Mouse (Mus musculus) CH12.LX (cell line): ENCODE measurements around the gene Ncoa5. TPM values are rescaled to one million over a fixed set of nuclear protein-coding genes. Genes with fewer than 3 reads are reported as not detected.

Experiments
- DNase-seq: peaks from one replicate; pipeline ENCODE4 v3.0.0-alpha.2; 2013; ENCODE audit errors: extremely low read depth
- H3K27ac ChIP-seq: 2 replicates; pipeline ENCODE4 v1.5.1; 2012; ENCODE audit warnings: low read depth, mild to moderate bottlenecking, control low read depth, moderate library complexity; ENCODE audit not compliant: insufficient read depth
- H3K27me3 ChIP-seq: replicated peaks from 2 replicates; pipeline ENCODE3; 2012; ENCODE audit warnings: inconsistent platforms
- H3K36me3 ChIP-seq, 2 experiments: replicated peaks in 1 of 2; 2 replicates each; pipeline versions ENCODE3 to v1.6.1; 2012; ENCODE audit warnings: inconsistent platforms in 1 of 2, low read length in 1 of 2, mild to moderate bottlenecking in 1 of 2, mixed read lengths in 1 of 2, moderate library complexity in 1 of 2; ENCODE audit not compliant: control insufficient read depth in 1 of 2, insufficient read depth in 1 of 2
- H3K4me1 ChIP-seq, 2 experiments: 2 replicates each; pipeline ENCODE4 v1.6.1; 2012; ENCODE audit warnings: inconsistent platforms in 1 of 2, moderate library complexity in 1 of 2; ENCODE audit not compliant: insufficient read depth in 2 of 2, control insufficient read depth in 1 of 2
- H3K4me2 ChIP-seq: 2 replicates; pipeline ENCODE4 v1.6.1; 2012; ENCODE audit warnings: low read depth, mild to moderate bottlenecking, control low read depth; ENCODE audit not compliant: poor library complexity, insufficient read depth, severe bottlenecking
- H3K4me3 ChIP-seq, 3 experiments: fragments of 150-350 bp in 1 of 3; sonication (generic) in 1 of 3; replicated peaks in 1 of 3; 2 replicates each; pipeline versions ENCODE3 to v1.5.1; 2011 to 2012; ENCODE audit warnings: low read depth in 2 of 3, low read length in 2 of 3, mild to moderate bottlenecking in 2 of 3, moderate library complexity in 2 of 3, control low read depth in 1 of 3, improper control_type of control experiment in 1 of 3, inconsistent platforms in 1 of 3, mixed read lengths in 1 of 3; ENCODE audit not compliant: poor library complexity in 1 of 3
- H3K79me2 ChIP-seq: replicated peaks from 2 replicates; pipeline ENCODE4 v1.6.1; 2012; ENCODE audit warnings: mild to moderate bottlenecking, moderate library complexity; ENCODE audit not compliant: control insufficient read depth, poor library complexity, insufficient read depth, severe bottlenecking; ENCODE audit errors: extremely low read depth
- H3K9ac ChIP-seq: 2 replicates; pipeline ENCODE4 v1.6.1; 2012; ENCODE audit warnings: low read depth, mild to moderate bottlenecking, control low read depth, moderate library complexity; ENCODE audit not compliant: insufficient read depth
- H3K9me3 ChIP-seq: replicated peaks from 2 replicates; pipeline ENCODE3; 2012; ENCODE audit warnings: low read length, inconsistent platforms, mixed read lengths
- BHLHE40 ChIP-seq: IDR thresholded peaks from 2 replicates; pipeline ENCODE4 v1.6.1; 2011; ENCODE audit warnings: mild to moderate bottlenecking, low read depth, low read length, improper control_type of control experiment
- CHD1 ChIP-seq: IDR thresholded peaks from 2 replicates; pipeline ENCODE4 v1.6.1; 2012; ENCODE audit warnings: low read depth, low read length, improper control_type of control experiment, inconsistent platforms
- CHD2 ChIP-seq: IDR thresholded peaks from 2 replicates; pipeline ENCODE4 v1.6.1; 2011; ENCODE audit warnings: low read length, improper control_type of control experiment
- E2F4 ChIP-seq: IDR thresholded peaks from 2 replicates; pipeline ENCODE4 v1.6.1; 2011; ENCODE audit warnings: low read depth, low read length, improper control_type of control experiment; ENCODE audit not compliant: insufficient replicate concordance
- ELF1 ChIP-seq: IDR thresholded peaks from 2 replicates; pipeline ENCODE4 v1.6.1; 2014; ENCODE audit warnings: low read depth, mild to moderate bottlenecking, inconsistent platforms, low read length, improper control_type of control experiment
- EP300 ChIP-seq: IDR thresholded peaks from 2 replicates; pipeline ENCODE4 v1.6.1; 2011; ENCODE audit warnings: low read length, improper control_type of control experiment
- ETS1 ChIP-seq: conservative IDR thresholded peaks from 2 replicates; pipeline ENCODE4 v1.6.1; 2012; ENCODE audit warnings: low read depth, mild to moderate bottlenecking, inconsistent platforms, low read length, improper control_type of control experiment, moderate library complexity
- HCFC1 ChIP-seq: IDR thresholded peaks from 2 replicates; pipeline ENCODE4 v1.6.1; 2012; ENCODE audit warnings: low read depth, mild to moderate bottlenecking, inconsistent platforms, low read length, improper control_type of control experiment
- JUN ChIP-seq: IDR thresholded peaks from 2 replicates; pipeline ENCODE4 v1.6.1; 2011; ENCODE audit warnings: low read depth, mild to moderate bottlenecking, low read length, improper control_type of control experiment, moderate library complexity; ENCODE audit not compliant: insufficient read depth
- JUND ChIP-seq: conservative IDR thresholded peaks from 2 replicates; pipeline ENCODE4 v1.6.1; 2011; ENCODE audit warnings: low read depth, low read length, improper control_type of control experiment
- KAT2A ChIP-seq: IDR thresholded peaks from 2 replicates; pipeline ENCODE4 v1.6.1; 2012; ENCODE audit warnings: low read length, improper control_type of control experiment, inconsistent platforms; ENCODE audit not compliant: insufficient replicate concordance
- MAX ChIP-seq: IDR thresholded peaks from 2 replicates; pipeline ENCODE4 v1.6.1; 2011; ENCODE audit warnings: low read length, improper control_type of control experiment
- MAZ ChIP-seq: IDR thresholded peaks from 2 replicates; pipeline ENCODE4 v1.6.1; 2012; ENCODE audit warnings: low read depth, mild to moderate bottlenecking, inconsistent platforms, low read length, improper control_type of control experiment, moderate library complexity
- MEF2A ChIP-seq: IDR thresholded peaks from 2 replicates; pipeline ENCODE4 v1.6.1; 2014; ENCODE audit warnings: low read depth, mild to moderate bottlenecking, inconsistent platforms, low read length, improper control_type of control experiment, borderline replicate concordance
- MXI1 ChIP-seq: IDR thresholded peaks from 2 replicates; pipeline ENCODE4 v1.6.1; 2011; ENCODE audit warnings: mild to moderate bottlenecking, low read depth, low read length, improper control_type of control experiment
- MYC ChIP-seq: IDR thresholded peaks from 2 replicates; pipeline ENCODE4 v1.6.1; 2011; ENCODE audit warnings: low read depth, mild to moderate bottlenecking, improper control_type of control experiment, low read length
- NELFE ChIP-seq: IDR thresholded peaks from 2 replicates; pipeline ENCODE4 v1.6.1; 2011; ENCODE audit warnings: low read depth, low read length, improper control_type of control experiment
- NRF1 ChIP-seq: IDR thresholded peaks from 2 replicates; pipeline ENCODE4 v1.6.1; 2014; ENCODE audit warnings: low read depth, mild to moderate bottlenecking, inconsistent platforms, low read length, improper control_type of control experiment, moderate library complexity
- POLR2AphosphoS2 ChIP-seq: IDR thresholded peaks from 2 replicates; pipeline ENCODE4 v1.6.1; 2011; ENCODE audit warnings: low read depth, low read length, improper control_type of control experiment
- RAD21 ChIP-seq: IDR thresholded peaks from 2 replicates; pipeline ENCODE4 v1.6.1; 2011; ENCODE audit warnings: low read depth, mild to moderate bottlenecking, low read length, improper control_type of control experiment, moderate library complexity
- RCOR1 ChIP-seq: conservative IDR thresholded peaks from 2 replicates; pipeline ENCODE4 v1.6.1; 2012; ENCODE audit warnings: low read depth, mild to moderate bottlenecking, inconsistent platforms, low read length, improper control_type of control experiment
- SMC3 ChIP-seq: IDR thresholded peaks from 2 replicates; pipeline ENCODE4 v1.6.1; 2011; ENCODE audit warnings: low read depth, low read length, improper control_type of control experiment
- TCF12 ChIP-seq: IDR thresholded peaks from 2 replicates; pipeline ENCODE4 v1.6.1; 2014; ENCODE audit warnings: low read depth, mild to moderate bottlenecking, inconsistent platforms, low read length, improper control_type of control experiment
- USF1 ChIP-seq: IDR thresholded peaks from 2 replicates; pipeline ENCODE4 v1.6.1; 2014; ENCODE audit warnings: low read depth, mild to moderate bottlenecking, inconsistent platforms, low read length, improper control_type of control experiment
- USF2 ChIP-seq: conservative IDR thresholded peaks from 2 replicates; pipeline ENCODE4 v1.6.1; 2011; ENCODE audit warnings: low read depth, low read length, improper control_type of control experiment
- ZNF384 ChIP-seq: IDR thresholded peaks from 2 replicates; pipeline ENCODE4 v1.6.1; 2012; ENCODE audit warnings: low read depth, low read length, improper control_type of control experiment, inconsistent platforms
- dilution Hi-C: fragments of 300-500 bp; cut with MboI; formaldehyde crosslinking; loops from 2 replicates; pipeline ENCODE4 v1.14.3; 2020; ENCODE audit warnings: low sequenced_read_pairs; ENCODE audit not compliant: extremely low pct_unique_long_range_greater_than_20kb, extremely low pct_ligation_motif_present
- in situ Hi-C: fragments of 300-500 bp; cut with MboI; formaldehyde crosslinking; loops from 3 replicates; pipeline ENCODE4 v1.14.3; 2019; ENCODE audit warnings: low sequenced_read_pairs, low pct_ligation_motif_present, low pct_unique_long_range_greater_than_20kb, mixed read lengths
- polyA plus RNA-seq: library from polyadenylated mRNA; unstranded; fragments of >175 nt; gene quantifications from 2 replicates; pipeline ENCODE4 v1.2.1, GENCODE M21; 2012; ENCODE audit warnings: low read depth; ENCODE audit not compliant: insufficient read length
- total RNA-seq, 2 experiments: library from RNA; depleted of rRNA; stranded (reverse); fragments of 300-350 nt in 1 of 2; fragments of >200 nt in 1 of 2; gene quantifications; 2 replicates each; pipeline ENCODE4 v1.2.3; 2012 to 2014

Ncoa5 gene
- total and polyA plus RNA-seq, 3 experiments, result 18.6 to 46.4 (median 20.1) TPM

DNA sequence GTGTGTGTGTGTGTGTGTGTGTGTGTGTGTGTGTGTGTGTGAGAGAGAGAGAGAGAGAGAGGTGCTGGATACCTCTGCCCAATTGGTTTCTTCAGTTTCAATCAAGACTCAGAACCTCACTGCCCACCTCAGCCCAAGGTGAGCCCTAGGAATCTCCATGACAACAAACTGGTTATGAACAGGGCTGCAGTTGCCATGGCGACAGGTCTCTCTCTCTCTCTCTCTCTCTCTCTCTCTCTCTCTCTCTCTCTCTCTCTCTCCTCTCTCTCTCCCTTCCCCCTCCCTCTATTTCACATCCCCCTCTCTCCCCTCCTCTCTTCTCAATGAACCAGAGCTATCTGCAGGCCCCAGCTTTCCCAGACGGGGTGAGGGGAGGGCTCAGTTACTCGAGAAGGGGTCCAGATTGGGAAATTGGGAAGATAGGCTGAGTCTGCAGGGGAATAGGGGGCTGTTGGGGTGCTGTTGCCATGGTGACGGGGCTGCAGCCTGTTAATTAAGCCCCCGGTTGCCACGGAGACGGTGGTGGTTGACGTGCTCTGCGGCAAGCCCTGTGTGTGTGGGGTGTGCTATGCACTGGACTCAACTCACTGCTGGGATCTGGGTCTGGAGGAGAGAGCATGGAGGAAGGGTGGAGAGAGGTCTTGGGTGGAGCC is 70.3 kb downstream of the Ncoa5 start:
- H3K9me3 ChIP-seq, result peaks cover 10% of the 10 kb centered on the region
- dilution Hi-C loops, result no loop called here
- in situ Hi-C loops, result loop anchor here (5.0 kb wide), 1 partner anchor 103 kb away; no protein-coding TSS in a partner anchor
- peaks cover 37% of the 10 kb centered on the region for H3K27me3 ChIP-seq
- no peak overlapping the region for H3K4me3 ChIP-seq
- H3K9ac ChIP-seq, result no peak overlapping the region
- TF ChIP-seq ZNF384 (no peak), EP300 (no peak), MAZ (no peak), KAT2A (no peak), CHD1 (no peak), NELFE (no peak), SMC3 (no peak), JUND (no peak), CHD2 (no peak)
- TF ChIP-seq, all 38 proteins: peak for 0
- H3K4me1 ChIP-seq, result peaks cover 3 to 16% of the 10 kb centered on the region in 2 experiments; a peak in 3 of 4 replicates
- DNase-seq, result no peak
- no peak overlapping the region for H3K27ac ChIP-seq
- no peaks in the 10 kb centered on the region for H3K36me3 ChIP-seq
- no peaks in the 10 kb centered on the region for H3K79me2 ChIP-seq
- H3K4me2 ChIP-seq, result no peak overlapping the region

DNA sequence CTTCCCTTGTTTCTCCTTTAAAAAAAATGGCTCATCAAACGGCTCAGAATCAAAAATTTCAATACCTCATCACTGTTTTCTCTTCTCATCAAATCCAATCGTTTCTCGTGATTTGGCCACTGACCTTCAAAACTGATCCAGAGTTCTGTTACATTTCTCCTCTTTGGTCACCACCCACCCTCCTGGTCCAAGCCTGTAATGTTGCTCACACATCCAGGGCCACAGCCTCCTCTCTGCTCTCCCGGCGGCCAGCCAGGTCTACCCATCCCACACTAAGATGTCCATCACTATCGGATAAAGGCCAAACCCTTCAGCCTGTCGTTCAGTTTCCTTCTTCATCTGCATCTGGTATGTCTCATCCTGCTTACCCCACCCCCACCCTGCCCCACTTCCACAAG is 72.5 kb downstream of the Ncoa5 start:
- Histone ChIP-seq H3K36me3 (no peaks in the 10 kb centered on the region), H3K9me3 (peaks cover 12% of the 10 kb centered on the region), H3K4me3 (no peak overlapping the region), H3K4me2 (no peak overlapping the region), H3K79me2 (no peaks in the 10 kb centered on the region), H3K27me3 (peaks cover 52% of the 10 kb centered on the region), H3K27ac (no peak overlapping the region), H3K4me1 (peaks cover 4 to 18% of the 10 kb centered on the region in 2 experiments; a peak in 3 of 4 replicates), H3K9ac (no peak overlapping the region)
- in situ Hi-C loops, result loop anchor here (5.0 kb wide), 1 partner anchor 105 kb away; no protein-coding TSS in a partner anchor
- DNase-seq, result no peak
- TF ChIP-seq JUN (no peak), MEF2A (no peak), ZNF384 (no peak), HCFC1 (no peak), E2F4 (no peak), POLR2AphosphoS2 (no peak), USF2 (no peak), TCF12 (no peak), USF1 (no peak), RCOR1 (no peak), KAT2A (no peak), BHLHE40 (no peak), MXI1 (no peak), ETS1 (no peak), NRF1 (no peak), ELF1 (no peak), MAX (no peak), MAZ (no peak), MYC (no peak), RAD21 (no peak)
- dilution Hi-C loops, result no loop called here
